Mouse (Mus musculus) stomach, postnatal 0 days (tissue): Measurements from ENCODE around the gene Steap3.

Source experiments
- CTCF ChIP-seq: IDR thresholded peaks from 2 replicates; pipeline ENCODE4 v1.5.1; 2016; ENCODE audit warnings: antibody characterized with exemption, low read depth, mild to moderate bottlenecking, moderate library complexity
- EP300 ChIP-seq: optimal IDR thresholded peaks from 2 replicates; pipeline ENCODE3; 2016; ENCODE audit warnings: antibody characterized with exemption

GRCm38 (mm10) chr1:120232170-120232569, 40.3 kb downstream of the Steap3 start:
- TF ChIP-seq EP300 = no peak
- TF ChIP-seq CTCF = no peak
